Mouse (Mus musculus): ENCODE measurements around the gene Crtc1. TPM values are rescaled to one million over a fixed set of nuclear protein-coding genes. Genes with fewer than 3 reads are reported as not detected.

The Crtc1 gene
- total and polyA plus RNA-seq, 2 experiments from 2014 or later: 39.3 to 54.0 TPM

GRCm38 (mm10) chr8:70463306-70463705 lies 23.9 kb upstream of the Crtc1 start:
- H3K27ac ChIP-seq: no peak overlapping the region
- DNase-seq (ENCODE audit: low spot score) (peak; percentile 40), ATAC-seq (peak; percentile 61)
- H3K4me2 ChIP-seq (ENCODE audit: low read depth, low read length): no peak overlapping the region
- H3K4me3 ChIP-seq (ENCODE audit: low read length): no peak overlapping the region
- H3K36me3 ChIP-seq (ENCODE audit: insufficient read depth, low read length): no peaks in the 10 kb centered on the region
- TF ChIP-seq CTCF (IDR thresholded peaks at IDR 0.05; ENCODE audit: low read depth): no peak
- WGBS: 37% methylated on average over 4 of the region's 4 CpGs
- H3K9me3 ChIP-seq (ENCODE audit: low read length): no peaks in the 10 kb centered on the region
- H3K4me1 ChIP-seq (ENCODE audit: insufficient read depth, low read length): 0 out of 2 replicates have a peak, but pooled peaks cover 9% of the 10 kb centered on the region
- no peaks in the 10 kb centered on the region for H3K27me3 ChIP-seq (ENCODE audit: insufficient read depth, low read length)
- no peak overlapping the region for H3K9ac ChIP-seq (replicated peaks; ENCODE audit: low read length)

GRCm38 (mm10) chr8:70462516-70462813 lies 23.1 kb upstream of the Crtc1 start:
- Histone ChIP-seq H3K4me2 (ENCODE audit: low read depth, low read length) (no peak overlapping the region), H3K9me3 (ENCODE audit: low read length) (no peaks in the 10 kb centered on the region), H3K27ac (no peak overlapping the region), H3K4me3 (ENCODE audit: low read length) (no peak overlapping the region), H3K9ac (replicated peaks; ENCODE audit: low read length) (no peak overlapping the region), H3K36me3 (ENCODE audit: insufficient read depth, low read length) (no peaks in the 10 kb centered on the region), H3K27me3 (ENCODE audit: insufficient read depth, low read length) (no peaks in the 10 kb centered on the region), H3K4me1 (ENCODE audit: insufficient read depth, low read length) (0 out of 2 replicates have a peak, but pooled peaks cover 3% of the 10 kb centered on the region)
- DNase-seq (ENCODE audit: low spot score) (no peak), ATAC-seq (no peak)
- TF ChIP-seq CTCF (IDR thresholded peaks at IDR 0.05; ENCODE audit: low read depth): no peak
- WGBS: 90% methylated on average over 8 of the region's 8 CpGs

- H3K4me2 ChIP-seq (ENCODE audit: low read depth, low read length): no peak overlapping the region
- 84% methylated on average over 16 of the region's 16 CpGs for WGBS
- no peak for TF ChIP-seq CTCF (IDR thresholded peaks at IDR 0.05; ENCODE audit: low read depth)
- ATAC-seq: no peak
- H3K4me3 ChIP-seq (ENCODE audit: low read length): no peak overlapping the region
- H3K36me3 ChIP-seq (ENCODE audit: insufficient read depth, low read length): no peaks in the 10 kb centered on the region
- H3K4me1 ChIP-seq (ENCODE audit: insufficient read depth, low read length): 0 out of 2 replicates have a peak, but pooled peaks cover 3% of the 10 kb centered on the region
- DNase-seq (ENCODE audit: low spot score): no peak
- H3K27me3 ChIP-seq (ENCODE audit: insufficient read depth, low read length): no peaks in the 10 kb centered on the region
- H3K9ac ChIP-seq (replicated peaks; ENCODE audit: low read length): no peak overlapping the region
- no peaks in the 10 kb centered on the region for H3K9me3 ChIP-seq (ENCODE audit: low read length)
- H3K27ac ChIP-seq: no peak overlapping the region
Measured at GRCm38 (mm10) chr8:70461765-70462515, 22.6 kb upstream of the Crtc1 start.

- no peaks in the 10 kb centered on the region for H3K9me3 ChIP-seq (ENCODE audit: low read length)
- 70% methylated on average over 9 of the region's 9 CpGs for WGBS
- no peak overlapping the region for H3K9ac ChIP-seq (replicated peaks; ENCODE audit: low read length)
- ATAC-seq (no peak), DNase-seq (ENCODE audit: low spot score) (no peak)
- no peak overlapping the region for H3K27ac ChIP-seq
- no peak for TF ChIP-seq CTCF (IDR thresholded peaks at IDR 0.05; ENCODE audit: low read depth)
- H3K4me3 ChIP-seq (ENCODE audit: low read length): no peak overlapping the region
- no peaks in the 10 kb centered on the region for H3K27me3 ChIP-seq (ENCODE audit: insufficient read depth, low read length)
- no peaks in the 10 kb centered on the region for H3K36me3 ChIP-seq (ENCODE audit: insufficient read depth, low read length)
- no peak overlapping the region for H3K4me2 ChIP-seq (ENCODE audit: low read depth, low read length)
- 0 out of 2 replicates have a peak, but pooled peaks cover 3% of the 10 kb centered on the region for H3K4me1 ChIP-seq (ENCODE audit: insufficient read depth, low read length)
Measured at GRCm38 (mm10) chr8:70460606-70461005, 21.2 kb upstream of the Crtc1 start.

GRCm38 (mm10) chr8:70460199-70460598 lies 20.8 kb upstream of the Crtc1 start:
- Histone ChIP-seq H3K4me3 (ENCODE audit: low read length) (no peak overlapping the region), H3K27me3 (ENCODE audit: insufficient read depth, low read length) (no peaks in the 10 kb centered on the region), H3K27ac (no peak overlapping the region), H3K4me2 (ENCODE audit: low read depth, low read length) (no peak overlapping the region), H3K9me3 (ENCODE audit: low read length) (no peaks in the 10 kb centered on the region), H3K4me1 (ENCODE audit: insufficient read depth, low read length) (0 out of 2 replicates have a peak, but pooled peaks cover 3% of the 10 kb centered on the region), H3K36me3 (ENCODE audit: insufficient read depth, low read length) (no peaks in the 10 kb centered on the region), H3K9ac (replicated peaks; ENCODE audit: low read length) (no peak overlapping the region)
- no peak for TF ChIP-seq CTCF (IDR thresholded peaks at IDR 0.05; ENCODE audit: low read depth)
- WGBS: 82% methylated on average over 5 of the region's 5 CpGs
- DNase-seq (ENCODE audit: low spot score) (no peak), ATAC-seq (no peak)

- Histone ChIP-seq H3K4me1 (ENCODE audit: insufficient read depth, low read length) (0 out of 2 replicates have a peak, but pooled peaks cover 3% of the 10 kb centered on the region), H3K4me3 (ENCODE audit: low read length) (no peak overlapping the region), H3K9ac (replicated peaks; ENCODE audit: low read length) (no peak overlapping the region), H3K9me3 (ENCODE audit: low read length) (no peaks in the 10 kb centered on the region), H3K36me3 (ENCODE audit: insufficient read depth, low read length) (no peaks in the 10 kb centered on the region), H3K4me2 (ENCODE audit: low read depth, low read length) (no peak overlapping the region), H3K27me3 (ENCODE audit: insufficient read depth, low read length) (no peaks in the 10 kb centered on the region), H3K27ac (no peak overlapping the region)
- DNase-seq (ENCODE audit: low spot score) (no peak), ATAC-seq (no peak)
- WGBS: 95% methylated on average over 2 of the region's 2 CpGs
- peak; percentile 16; the same call in 1 of the 2 replicates for TF ChIP-seq CTCF (IDR thresholded peaks at IDR 0.05; ENCODE audit: low read depth)
Measured at GRCm38 (mm10) chr8:70459636-70460035, 20.3 kb upstream of the Crtc1 start.

- H3K36me3 ChIP-seq (ENCODE audit: insufficient read depth, low read length): no peaks in the 10 kb centered on the region
- no peaks in the 10 kb centered on the region for H3K27me3 ChIP-seq (ENCODE audit: insufficient read depth, low read length)
- 94% methylated on average over 3 of the region's 3 CpGs for WGBS
- ATAC-seq (no peak), DNase-seq (ENCODE audit: low spot score) (no peak)
- 0 out of 2 replicates have a peak, but pooled peaks cover 3% of the 10 kb centered on the region for H3K4me1 ChIP-seq (ENCODE audit: insufficient read depth, low read length)
- H3K9ac ChIP-seq (replicated peaks; ENCODE audit: low read length): 0 out of 2 replicates have a peak overlapping the region, but pooled peaks have one; percentile 24
- H3K27ac ChIP-seq: no peak overlapping the region
- no peak for TF ChIP-seq CTCF (IDR thresholded peaks at IDR 0.05; ENCODE audit: low read depth)
- no peak overlapping the region for H3K4me2 ChIP-seq (ENCODE audit: low read depth, low read length)
- H3K4me3 ChIP-seq (ENCODE audit: low read length): no peak overlapping the region
- H3K9me3 ChIP-seq (ENCODE audit: low read length): no peaks in the 10 kb centered on the region
Measured at GRCm38 (mm10) chr8:70458462-70458861, 19.1 kb upstream of the Crtc1 start.
